Mouse (Mus musculus) limb, embryonic 10.5 days (tissue): Measurements from ENCODE around the gene Bax. TPM values are rescaled to one million over a fixed set of nuclear protein-coding genes. Genes with fewer than 3 reads are reported as not detected.

Experiments
- DNase-seq: peaks from one replicate; pipeline ENCODE4 v3.0.0-alpha.2; 2017; ENCODE audit warnings: low spot score
- H3K27ac ChIP-seq: fragments of 300-500 bp; sonication (generic); 2 replicates; pipeline ENCODE4 v1.5.1; 2016; ENCODE audit warnings: mild to moderate bottlenecking
- H3K27me3 ChIP-seq: fragments of 300-500 bp; sonication (generic); 2 replicates; pipeline ENCODE4 v1.6.1; 2016; ENCODE audit warnings: low read depth, mild to moderate bottlenecking; ENCODE audit not compliant: poor library complexity, severe bottlenecking
- H3K36me3 ChIP-seq: fragments of 300-500 bp; sonication (generic); 2 replicates; pipeline ENCODE4 v1.6.1; 2016; ENCODE audit warnings: mild to moderate bottlenecking, moderate library complexity
- H3K4me1 ChIP-seq: fragments of 300-500 bp; sonication (generic); 2 replicates; pipeline ENCODE4 v1.6.1; 2016
- H3K4me3 ChIP-seq: fragments of 300-500 bp; sonication (generic); 2 replicates; pipeline ENCODE4 v1.5.1; 2016; ENCODE audit warnings: mild to moderate bottlenecking, moderate library complexity
- H3K9me3 ChIP-seq: fragments of 300-500 bp; sonication (generic); replicated peaks from 2 replicates; pipeline ENCODE4 v1.6.1; 2016; ENCODE audit warnings: mild to moderate bottlenecking
- WGBS: fragments of 180-500 bp; shearing (Covaris S2); methylation state at CpG from one replicate; pipeline ENCODE4 v1.1.7; 2016; 5-methylcytosine and 5-hydroxymethylcytosine counted together
- microRNA-seq: library from miRNA; unstranded; fragments of <30 nt; microRNA quantifications from one replicate; pipeline ENCODE4, GENCODE M21; 2017
- polyA plus RNA-seq: library from polyadenylated mRNA; unstranded; fragments of >200 nt; fragmentation: Nextera tagmentation; extraction: Ambion mirVana; gene quantifications from 2 replicates; pipeline ENCODE4 v1.2.1, GENCODE M21; 2016

Gene Bax
- polyA plus RNA-seq, 1 experiment from 2014 or later: 248 TPM

DNA sequence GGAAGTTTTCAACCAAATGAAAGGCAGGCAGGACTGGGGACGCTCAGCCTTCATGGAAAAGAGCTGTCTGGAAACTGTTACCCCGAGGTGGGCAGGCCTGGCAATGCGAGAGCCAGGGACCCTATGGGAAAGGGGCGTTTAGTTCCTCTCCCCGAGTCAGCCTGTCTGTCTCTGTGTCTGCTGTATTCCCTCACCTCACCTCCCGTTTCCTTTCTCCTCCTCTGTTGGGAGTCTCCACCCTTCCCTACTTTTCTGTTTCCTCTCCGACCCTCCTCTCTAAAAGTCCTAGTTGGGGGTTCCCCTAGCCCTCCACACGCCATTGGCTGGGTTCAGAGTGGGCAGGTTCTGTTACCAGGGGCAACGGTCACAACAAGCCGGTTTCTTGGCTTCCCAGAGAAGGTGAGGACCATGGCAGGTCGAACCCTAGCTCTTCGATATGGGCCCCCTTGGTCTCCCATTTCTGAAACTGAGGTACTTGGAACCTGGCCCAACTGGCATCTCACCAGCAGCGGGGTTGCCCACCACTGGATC lies 48.7 kb downstream of the Bax start:
- 10% methylated on average over 13 of the region's 13 CpGs for WGBS
- H3K9me3 ChIP-seq: no peaks in the 10 kb centered on the region
- H3K36me3 ChIP-seq: peaks cover 26% of the 10 kb centered on the region
- H3K27me3 ChIP-seq: peaks cover 92% of the 10 kb centered on the region
- H3K4me3 ChIP-seq: peak overlapping the region; percentile 16; the same call in 1 of the 2 replicates
- peaks cover 48% of the 10 kb centered on the region for H3K4me1 ChIP-seq
- no peak for DNase-seq
- H3K27ac ChIP-seq: no peak overlapping the region

DNA sequence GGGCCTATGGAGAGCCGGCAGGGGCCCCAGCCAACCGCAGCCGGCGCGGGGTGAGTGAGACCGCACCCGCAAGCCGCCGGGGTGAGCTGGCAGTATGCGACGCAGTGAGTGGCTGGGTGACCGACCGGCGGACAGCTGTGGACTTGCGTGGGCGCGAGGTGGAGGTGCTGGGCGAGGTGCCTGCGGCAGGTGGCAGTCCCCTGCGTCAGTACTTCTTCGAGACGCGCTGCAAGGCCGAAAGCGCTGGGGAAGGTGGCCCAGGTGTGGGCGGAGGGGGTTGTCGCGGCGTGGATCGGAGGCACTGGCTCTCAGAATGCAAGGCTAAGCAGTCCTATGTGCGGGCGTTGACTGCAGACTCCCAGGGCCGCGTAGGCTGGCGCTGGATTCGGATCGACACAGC lies 51.1 kb downstream of the Bax start:
- Histone ChIP-seq H3K36me3 (peaks cover 3% of the 10 kb centered on the region), H3K9me3 (no peaks in the 10 kb centered on the region), H3K27me3 (peaks cover 100% of the 10 kb centered on the region), H3K4me1 (peaks cover 47% of the 10 kb centered on the region), H3K4me3 (peak overlapping the region; percentile 28), H3K27ac (peak overlapping the region; percentile 57; the same call in 1 of the 2 replicates)
- WGBS: 11% methylated on average over 37 of the region's 37 CpGs
- DNase-seq: no peak

DNA sequence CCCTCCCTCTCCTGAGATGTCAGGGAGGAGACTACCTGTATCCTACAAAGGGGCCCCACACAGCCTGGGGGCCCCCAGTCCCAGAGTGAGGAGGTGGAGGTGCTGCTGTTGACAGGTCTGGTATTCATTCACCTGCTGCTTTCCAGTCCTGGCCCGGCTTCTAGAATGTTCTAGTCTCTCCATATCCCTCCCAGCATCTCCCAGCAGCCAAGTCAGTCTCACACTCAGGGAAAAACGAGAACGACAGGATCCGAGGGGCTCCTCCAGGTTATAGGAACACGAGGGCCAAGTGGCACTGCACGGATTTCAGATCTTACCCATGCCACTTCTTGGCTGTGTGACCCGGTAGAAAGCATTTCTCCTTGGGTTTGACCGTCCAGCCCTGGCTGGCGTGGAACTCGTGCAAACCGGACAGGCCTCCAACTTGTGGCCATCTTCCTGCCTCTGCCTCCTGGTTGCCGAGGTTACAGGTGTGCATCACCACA lies 51.9 kb downstream of the Bax start:
- Histone ChIP-seq H3K4me1 (peaks cover 39% of the 10 kb centered on the region), H3K9me3 (no peaks in the 10 kb centered on the region), H3K4me3 (no peak overlapping the region), H3K27me3 (peaks cover 100% of the 10 kb centered on the region), H3K36me3 (no peaks in the 10 kb centered on the region), H3K27ac (no peak overlapping the region)
- 37% methylated on average over 12 of the region's 12 CpGs for WGBS
- DNase-seq: no peak

DNA sequence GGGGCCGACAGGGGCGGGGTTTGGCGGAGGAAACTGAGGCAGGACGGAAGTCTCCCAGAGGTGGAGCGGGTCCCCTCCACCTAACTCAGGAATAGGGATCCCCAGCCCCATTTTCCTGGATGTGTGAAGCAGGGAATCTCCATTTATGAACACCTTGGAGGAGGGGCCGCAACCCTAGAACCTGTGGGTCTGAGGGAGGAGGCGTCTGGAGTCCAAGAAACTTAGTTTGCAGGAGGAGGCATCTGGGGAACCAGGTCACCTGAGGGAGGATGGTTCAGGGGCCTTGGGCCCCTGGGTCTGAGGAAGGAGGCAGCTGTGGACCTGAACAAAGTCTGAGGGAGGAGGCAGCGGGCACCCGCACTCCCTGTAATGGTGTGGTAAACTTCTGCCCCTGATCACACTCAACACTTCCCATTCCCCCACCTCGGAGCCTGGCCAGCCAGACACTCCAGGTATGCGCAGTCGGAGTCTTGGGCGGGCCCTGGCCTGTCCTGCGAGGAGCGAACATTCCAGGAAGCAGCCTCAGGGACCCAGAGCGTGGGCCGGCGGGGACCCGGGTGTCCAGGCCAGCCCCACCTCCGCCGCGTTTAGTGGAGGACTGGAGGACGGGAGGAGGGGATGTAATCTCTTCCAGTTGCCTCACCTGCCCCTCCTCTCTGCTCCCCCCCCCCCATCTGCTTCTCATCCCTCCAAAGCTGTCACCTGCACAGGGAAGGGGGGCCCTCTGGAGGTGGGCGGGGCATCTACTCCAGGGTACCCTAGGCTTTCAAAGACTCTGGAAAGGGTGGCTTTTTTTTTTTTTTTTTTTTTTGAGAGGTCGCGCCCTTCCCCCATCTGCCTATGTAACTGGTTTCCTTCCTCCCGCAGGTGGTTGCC lies 52.6 kb downstream of the Bax start:
- Histone ChIP-seq H3K27me3 (peaks cover 100% of the 10 kb centered on the region), H3K27ac (peak overlapping the region; percentile 76), H3K4me3 (peak overlapping the region; percentile 67), H3K36me3 (no peaks in the 10 kb centered on the region), H3K9me3 (no peaks in the 10 kb centered on the region), H3K4me1 (peaks cover 37% of the 10 kb centered on the region)
- WGBS: 2% methylated on average over 27 of the region's 27 CpGs
- peak; percentile 60 for DNase-seq

DNA sequence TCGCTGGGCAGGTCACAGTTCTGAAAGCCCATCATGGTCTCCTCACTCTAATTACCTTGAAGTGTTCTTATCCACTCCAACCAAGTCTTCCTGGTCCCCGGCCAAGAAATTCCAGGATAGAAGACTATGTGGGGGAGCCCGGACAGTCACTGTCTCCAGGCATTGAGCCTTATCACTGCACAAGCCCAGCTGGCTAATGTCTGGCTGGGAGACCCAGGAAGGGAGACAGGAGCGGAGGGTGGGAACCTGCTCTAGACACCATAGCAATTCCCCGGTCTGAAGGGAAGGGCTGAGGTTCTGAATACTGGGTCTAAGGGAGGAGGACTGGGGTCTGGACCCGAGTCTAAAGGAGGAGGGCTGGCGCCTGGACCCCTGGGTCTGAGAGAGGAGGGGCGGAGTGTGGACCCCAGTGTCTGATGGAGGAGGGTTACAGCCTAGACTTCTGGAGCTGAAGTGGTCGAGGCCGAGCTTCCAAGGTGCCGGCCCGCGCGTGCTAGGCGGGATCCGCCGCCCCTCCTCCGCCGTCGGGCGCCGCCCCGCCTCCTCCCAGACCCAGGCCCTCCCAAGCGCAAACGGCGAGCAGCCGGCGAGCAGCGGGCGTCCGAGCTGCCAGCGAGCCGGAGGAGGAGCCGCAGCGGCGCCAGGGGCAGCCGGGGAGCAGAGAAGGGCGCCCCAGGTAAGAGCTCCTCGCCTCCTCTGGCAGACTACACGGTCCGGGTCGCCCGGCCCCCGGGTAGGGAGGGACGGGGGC lies 53.4 kb downstream of the Bax start, which contains the start of gene Ntf5:
Ntf5 (plus strand) TSS at position 583 of the 751 bp plus-strand sequence.
- peak within 1 kb of the TSS; percentile 67 for H3K4me3 ChIP-seq
- no peaks in the 10 kb centered on the region for H3K36me3 ChIP-seq
- peak; percentile 72 for DNase-seq
- no peaks in the 10 kb centered on the region for H3K9me3 ChIP-seq
- peaks cover 36% of the 10 kb centered on the region for H3K4me1 ChIP-seq
- peak within 1 kb of the TSS; percentile 76 for H3K27ac ChIP-seq
- peaks cover 100% of the 10 kb centered on the region for H3K27me3 ChIP-seq
- WGBS: 2% methylated on average over 45 of the region's 45 CpGs

DNA sequence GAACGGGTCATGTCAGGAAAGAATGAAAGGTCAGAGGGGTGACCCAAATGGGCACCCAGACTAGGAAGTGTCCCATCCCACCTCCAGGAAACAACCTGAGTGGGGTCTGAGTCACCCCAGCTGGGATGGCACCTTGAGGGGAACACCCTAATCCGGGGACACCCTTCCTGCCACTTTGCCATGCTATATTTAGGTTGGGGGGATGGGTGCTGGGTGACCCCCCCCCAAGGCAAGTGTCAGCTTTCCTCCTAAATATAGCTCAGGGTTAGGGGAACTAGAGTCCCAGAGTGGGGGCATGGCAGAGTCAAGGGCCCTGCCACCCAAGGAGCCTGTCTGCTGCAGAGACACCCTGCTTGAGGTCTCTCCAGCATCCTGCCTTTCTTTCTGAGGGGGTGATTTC lies 54.3 kb downstream of the Bax start:
- Histone ChIP-seq H3K36me3 (no peaks in the 10 kb centered on the region), H3K27me3 (peaks cover 100% of the 10 kb centered on the region), H3K9me3 (no peaks in the 10 kb centered on the region), H3K4me1 (peaks cover 27% of the 10 kb centered on the region), H3K4me3 (no peak overlapping the region), H3K27ac (no peak overlapping the region)
- 84% methylated on average over 2 of the region's 2 CpGs for WGBS
- DNase-seq: no peak

Small RNAs within 50 kb of the gene (microRNA-seq; reads per million reads assigned to microRNA genes)
- not detected for gene Gm22133

Other genes with a start within 250 kb of the Bax start
- 1.1 and 1.2 TPM in 2 replicates for gene Cd37, start 227.8 kb downstream of the Bax start, polyA plus RNA-seq
- gene Slc6a16, start 225.8 kb downstream of the Bax start, polyA plus RNA-seq: 0.24 and 0.49 TPM in 2 replicates
- gene Slc6a21, start 189.4 kb downstream of the Bax start, polyA plus RNA-seq: not detected in 2 replicates
- gene Trpm4, start 133.1 kb downstream of the Bax start, polyA plus RNA-seq: 5.2 and 8.4 TPM in 2 replicates
- gene Hrc, start 131.6 kb downstream of the Bax start, polyA plus RNA-seq: 0.24 and 0.39 TPM in 2 replicates
- gene Ppfia3, start 99.9 kb downstream of the Bax start, polyA plus RNA-seq: 2.4 and 5.3 TPM in 2 replicates
- 0.40 and 0.64 TPM in 2 replicates for gene Lin7b, start 96.3 kb downstream of the Bax start, polyA plus RNA-seq
- 305 and 308 TPM in 2 replicates for gene Snrnp70, start 71.2 kb downstream of the Bax start, polyA plus RNA-seq
- 0.06 TPM in 1 of 2 replicates, not detected in the other for gene Kcna7, start 61.2 kb downstream of the Bax start, polyA plus RNA-seq
- gene Ntf5, start 53.2 kb downstream of the Bax start, polyA plus RNA-seq: 2.1 and 2.2 TPM in 2 replicates
- not detected in 2 replicates for gene Lhb, start 46.1 kb downstream of the Bax start, polyA plus RNA-seq
- 42.6 and 44.9 TPM in 2 replicates for gene Gys1, start 32.1 kb downstream of the Bax start, polyA plus RNA-seq
- 228 and 283 TPM in 2 replicates for gene Ruvbl2, start 28.8 kb downstream of the Bax start, polyA plus RNA-seq
- 5,063 and 5,416 TPM in 2 replicates for gene Ftl1, start 7.0 kb downstream of the Bax start, polyA plus RNA-seq
- 1.8 and 2.2 TPM in 2 replicates for gene Tulp2, start 15.0 kb upstream of the Bax start, polyA plus RNA-seq
- gene Gm45808, start 19.9 kb upstream of the Bax start, polyA plus RNA-seq: not detected in 2 replicates
- 4.9 and 5.8 TPM in 2 replicates for gene Dhdh, start 21.9 kb upstream of the Bax start, polyA plus RNA-seq
- 116 and 125 TPM in 2 replicates for gene Nucb1, start 43.5 kb upstream of the Bax start, polyA plus RNA-seq
- gene Ppp1r15a, start 59.4 kb upstream of the Bax start, polyA plus RNA-seq: 22.4 and 25.7 TPM in 2 replicates
- gene Plekha4, start 59.4 kb upstream of the Bax start, polyA plus RNA-seq: 0.43 and 1.0 TPM in 2 replicates
- gene Hsd17b14, start 88.0 kb upstream of the Bax start, polyA plus RNA-seq: 1.0 and 1.1 TPM in 2 replicates
- gene Bcat2, start 103.3 kb upstream of the Bax start, polyA plus RNA-seq: 65.8 and 68.0 TPM in 2 replicates
- not detected in 2 replicates for gene Fgf21, start 148.6 kb upstream of the Bax start, polyA plus RNA-seq
- gene Fut1, start 150.4 kb upstream of the Bax start, polyA plus RNA-seq: not detected in 2 replicates
- gene Izumo1, start 154.9 kb upstream of the Bax start, polyA plus RNA-seq: 0.24 TPM in 1 of 2 replicates, not detected in the other
- 8.0 and 8.3 TPM in 2 replicates for gene Rasip1, start 160.6 kb upstream of the Bax start, polyA plus RNA-seq
- gene Mamstr, start 173.1 kb upstream of the Bax start, polyA plus RNA-seq: 2.2 and 3.2 TPM in 2 replicates
- gene Fut2, start 199.5 kb upstream of the Bax start, polyA plus RNA-seq: 0.16 and 0.21 TPM in 2 replicates
- gene Ntn5, start 217.1 kb upstream of the Bax start, polyA plus RNA-seq: 0.16 and 0.39 TPM in 2 replicates
- 0.54 and 0.83 TPM in 2 replicates for gene Sec1, start 227.5 kb upstream of the Bax start, polyA plus RNA-seq
- gene Car11, start 232.9 kb upstream of the Bax start, polyA plus RNA-seq: 2.2 and 4.9 TPM in 2 replicates
- 3.7 and 4.7 TPM in 2 replicates for gene Dbp, start 238.2 kb upstream of the Bax start, polyA plus RNA-seq
- gene Rpl18, start 248.6 kb upstream of the Bax start, polyA plus RNA-seq: 1,218 and 1,459 TPM in 2 replicates